In genomic region chr11:84521751-84522299, GRCm38 (mm10) we compare ENCODE assay signal across 11 mouse cellular contexts. TPM values are rescaled to one million over a fixed set of nuclear protein-coding genes. Genes with fewer than 3 reads are reported as not detected.
DNase-seq lines count a peak whose midpoint lies in the region; ATAC-seq lines count a peak whose summit lies in the region.
"Had no signal": no experiment of that assay in that cellular context is flagged by ENCODE, and none has a peak within 500 bp of the region (broad histone marks: within the 10 kb centered on the region; RNA-seq: fewer than 3 reads in every experiment).

No protein-coding gene starts in this region.

- peak overlapping the region; percentile 59; the same call in 1 of the 2 replicates for H3K4me2 ChIP-seq in liver, embryonic 16.5 days (ENCODE audit: low read depth, low read length)
- H3K4me2 ChIP-seq in liver, embryonic 12.5 days = no peak overlapping the region
- H3K4me2 ChIP-seq in embryonic facial prominence, embryonic 13.5 days = no peak overlapping the region

- H3K9ac ChIP-seq in liver, embryonic 16.5 days (ENCODE audit: low read depth, low read length) = no peak overlapping the region
- H3K9ac ChIP-seq in liver, embryonic 12.5 days = no peak overlapping the region
- no peak overlapping the region for H3K9ac ChIP-seq in embryonic facial prominence, embryonic 13.5 days

- H3K27me3 ChIP-seq in liver, embryonic 16.5 days (ENCODE audit: control insufficient read depth, insufficient read depth, low read depth, low read length) = peaks cover 96% of the 10 kb centered on the region
- H3K27me3 ChIP-seq in liver, embryonic 12.5 days (replicated peaks) = peaks cover 97% of the 10 kb centered on the region
- peaks cover 97% of the 10 kb centered on the region for H3K27me3 ChIP-seq in embryonic facial prominence, embryonic 13.5 days

- H3K9me3 ChIP-seq in liver, embryonic 16.5 days (replicated peaks; ENCODE audit: control insufficient read depth, low read length) = no peaks in the 10 kb centered on the region
- H3K9me3 ChIP-seq in liver, embryonic 12.5 days (replicated peaks) = no peaks in the 10 kb centered on the region
- 0 out of 2 replicates have a peak, but pooled peaks cover 6% of the 10 kb centered on the region for H3K9me3 ChIP-seq in embryonic facial prominence, embryonic 13.5 days

- ATAC-seq in liver, embryonic 16.5 days (ENCODE audit: low read depth) = no peak
- ATAC-seq in liver, embryonic 12.5 days = no peak
- ATAC-seq in embryonic facial prominence, embryonic 13.5 days (ENCODE audit: insufficient number of reproducible peaks, insufficient read depth, low FRiP score, low TSS enrichment, low read depth) = no peak

- no peak overlapping the region for H3K27ac ChIP-seq in liver, embryonic 16.5 days (ENCODE audit: low read length)
- H3K27ac ChIP-seq in liver, embryonic 12.5 days = no peak overlapping the region
- no peak overlapping the region for H3K27ac ChIP-seq in embryonic facial prominence, embryonic 13.5 days

- H3K4me3 ChIP-seq in liver, embryonic 16.5 days (ENCODE audit: low read depth, low read length) = no peak overlapping the region
- no peak overlapping the region for H3K4me3 ChIP-seq in liver, embryonic 12.5 days
- 0 out of 2 replicates have a peak overlapping the region, but pooled peaks have one; percentile 14 for H3K4me3 ChIP-seq in embryonic facial prominence, embryonic 13.5 days

- 16% methylated on average over 24 of the region's 24 CpGs for WGBS in liver, embryonic 16.5 days (ENCODE audit: insufficient replicate concordance)
- 22% methylated on average over 24 of the region's 24 CpGs for whole genome bisulfite sequencing in liver, embryonic 12.5 days (ENCODE audit: insufficient replicate concordance)
- 5% methylated on average over 24 of the region's 24 CpGs for WGBS in embryonic facial prominence, embryonic 13.5 days

- no peaks in the 10 kb centered on the region for H3K36me3 ChIP-seq in liver, embryonic 16.5 days (ENCODE audit: control insufficient read depth, insufficient read depth)
- H3K36me3 ChIP-seq in liver, embryonic 12.5 days = no peaks in the 10 kb centered on the region
- no peaks in the 10 kb centered on the region for H3K36me3 ChIP-seq in embryonic facial prominence, embryonic 13.5 days
- H3K36me3 ChIP-seq: G1E had no signal

- peak; percentile 10 for DNase-seq in induced T-regulatory cell, adult 2 months (ENCODE audit: low read depth)
- peak; percentile 45 for DNase-seq in neural tube, embryonic 10.5 days (ENCODE audit: extremely low spot score, low spot score)
- DNase-seq in c-Kit-positive CD71-positive TER-119-positive erythroid progenitor cells, embryonic 14.5 days (ENCODE audit: low spot score) = no peak
- DNase-seq in layer of hippocampus, postnatal 25 days (ENCODE audit: extremely low spot score in 1 of 2, low spot score in 1 of 2) = no peak
- no peak for DNase-seq in gastrocnemius, adult 18-20 months (ENCODE audit: low spot score)
- DNase-seq: right cerebral cortex, postnatal 14 days had no signal

- peaks cover 10% of the 10 kb centered on the region for H3K4me1 ChIP-seq in liver, embryonic 16.5 days (ENCODE audit: control insufficient read depth, low read depth, low read length)
- H3K4me1 ChIP-seq in liver, embryonic 12.5 days = peaks cover 15% of the 10 kb centered on the region
- H3K4me1 ChIP-seq in embryonic facial prominence, embryonic 13.5 days = peaks cover 38% of the 10 kb centered on the region

RNA-seq across cellular contexts. Expression of gene Lhx1, which starts 3.5 kb away (rescaled TPM):
- polyA plus RNA-seq in liver, embryonic 16.5 days (2015; fragmentation: Nextera tagmentation; extraction: Ambion mirVana) = 0.05 and 0.12 TPM in 2 replicates
- not detected in 2 replicates for polyA plus RNA-seq in liver, embryonic 12.5 days (2016; fragmentation: Nextera tagmentation; extraction: Ambion mirVana)
- 0.12 and 0.94 TPM in 2 replicates for polyA plus RNA-seq in embryonic facial prominence, embryonic 13.5 days (2015; fragmentation: Nextera tagmentation; extraction: Ambion mirVana)
- under 1 TPM; 0.42 to 0.45 TPM for total RNA-seq in layer of hippocampus, postnatal 25 days (2021)
- total RNA-seq in gastrocnemius, adult 18-20 months (2021) = not detected
- total RNA-seq: gastrocnemius, postnatal 4 days had no signal
- polyA plus RNA-seq: G1E had no signal

RNA-seq across cellular contexts. Expression of gene Aatf, which starts 8.5 kb away (rescaled TPM):
- 23.3 and 25.8 TPM in 2 replicates for polyA plus RNA-seq in liver, embryonic 16.5 days (2015; fragmentation: Nextera tagmentation; extraction: Ambion mirVana)
- polyA plus RNA-seq in liver, embryonic 12.5 days (2016; fragmentation: Nextera tagmentation; extraction: Ambion mirVana) = 59.2 and 59.9 TPM in 2 replicates
- polyA plus RNA-seq in embryonic facial prominence, embryonic 13.5 days (2015; fragmentation: Nextera tagmentation; extraction: Ambion mirVana) = 55.6 and 58.6 TPM in 2 replicates
- 10 to 100 TPM; 20.1 to 21.9 TPM for total RNA-seq in layer of hippocampus, postnatal 25 days (2021)
- total RNA-seq in gastrocnemius, adult 18-20 months (2021) = 10 to 100 TPM; 12.1 to 13.4 TPM

Comparison
In these comparisons a context has a peak if more than half of its experiments do, and no peak if none do; other contexts are left out.
1. DNase-seq: peak in induced T-regulatory cell, adult 2 months (single experiment) and neural tube, embryonic 10.5 days (single experiment); none in c-Kit-positive CD71-positive TER-119-positive erythroid progenitor cells, embryonic 14.5 days (single experiment), layer of hippocampus, postnatal 25 days (0 of 2) and gastrocnemius, adult 18-20 months (single experiment).